In the genomic region with DNA sequence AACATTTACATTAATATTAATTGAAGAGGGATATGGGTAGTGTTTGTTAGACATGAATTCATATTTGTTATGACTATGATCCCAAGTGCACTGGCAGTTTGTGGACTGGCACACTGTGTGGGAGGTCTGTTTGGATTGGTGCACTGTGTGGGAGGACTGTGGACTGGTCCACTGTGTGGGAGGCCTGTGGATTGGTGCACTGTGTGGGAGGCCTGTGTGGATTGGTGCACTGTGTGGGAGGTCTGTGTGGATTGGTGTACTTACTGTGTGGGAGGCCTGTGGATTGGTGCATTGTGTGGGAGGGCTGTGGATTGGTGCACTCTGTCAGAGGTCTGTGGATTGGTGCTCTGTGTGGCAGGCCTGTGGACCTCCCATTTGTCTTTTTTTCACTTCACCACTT, we compare ENCODE assay signal across 13 mouse cellular contexts.
"Had no signal": no experiment of that assay in that cellular context is flagged by ENCODE, and none has a peak within 500 bp of the region (broad histone marks: within the 10 kb centered on the region; RNA-seq: fewer than 3 reads in every experiment).

No protein-coding gene starts in this region.

- H3K27ac ChIP-seq: liver, embryonic 15.5 days; macrophage; midbrain, embryonic 12.5 days had no signal

- H3K4me2 ChIP-seq: liver, embryonic 11.5 days; liver, embryonic 15.5 days; midbrain, embryonic 12.5 days had no signal

- H3K27me3 ChIP-seq: liver, embryonic 15.5 days; megakaryocyte, embryonic 14.5 days; midbrain, embryonic 12.5 days had no signal

- H3K36me3 ChIP-seq: liver, embryonic 15.5 days; midbrain, embryonic 12.5 days had no signal

- H3K9ac ChIP-seq: liver, embryonic 15.5 days; midbrain, embryonic 12.5 days had no signal

- ATAC-seq: midbrain, embryonic 16.5 days had no signal

- H3K4me3 ChIP-seq: liver, embryonic 15.5 days; megakaryocyte, embryonic 14.5 days; midbrain, embryonic 12.5 days had no signal

- H3K4me1 ChIP-seq: liver, embryonic 15.5 days; megakaryocyte, embryonic 14.5 days; midbrain, embryonic 12.5 days had no signal

- H3K9me3 ChIP-seq: liver, embryonic 15.5 days; midbrain, embryonic 12.5 days had no signal

- DNase-seq: kidney, adult 8-10 months; kidney, postnatal 25 days; layer of hippocampus, adult 9-11 months; lung, adult 2 months; lung, postnatal 10 days; right cerebral cortex, postnatal 25 days; thymus, postnatal 36 days had no signal
